Mouse (Mus musculus): ENCODE results near the gene Clca2.

The Clca2 gene

GRCm38 (mm10) chr3:145099291-145099690 lies at the start of gene Clca2:
Gene Clca2 (minus strand): TSS chr3:145099443.
- DNase-seq = no peak

GRCm38 (mm10) chr3:145147952-145148351 lies 48.7 kb upstream of the Clca2 start:
- DNase-seq = no peak

- DNase-seq = no peak
Measured at GRCm38 (mm10) chr3:145147483-145147882, 48.2 kb upstream of the Clca2 start.

DNA sequence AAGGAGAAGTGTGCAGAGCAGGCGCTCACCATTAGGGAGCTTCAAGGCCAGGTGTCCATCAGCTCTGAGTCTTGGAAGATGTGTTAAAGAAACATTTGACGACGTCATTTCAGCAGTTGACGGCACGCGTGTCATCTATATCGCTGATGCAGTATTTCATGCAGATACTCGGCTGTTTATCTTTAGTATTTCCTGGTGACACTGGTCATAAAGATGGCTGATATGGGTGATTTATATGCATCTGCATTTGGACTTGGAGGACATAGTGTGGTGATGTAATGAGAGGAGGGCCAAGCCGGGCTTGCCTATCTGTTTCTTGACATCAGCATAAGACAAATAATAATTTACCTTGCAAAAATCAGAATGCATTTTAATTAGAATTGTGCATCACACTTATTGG lies 47.6 kb upstream of the Clca2 start:
- DNase-seq = no peak

- DNase-seq = no peak
Measured at GRCm38 (mm10) chr3:145143856-145144255, 44.6 kb upstream of the Clca2 start.

DNA sequence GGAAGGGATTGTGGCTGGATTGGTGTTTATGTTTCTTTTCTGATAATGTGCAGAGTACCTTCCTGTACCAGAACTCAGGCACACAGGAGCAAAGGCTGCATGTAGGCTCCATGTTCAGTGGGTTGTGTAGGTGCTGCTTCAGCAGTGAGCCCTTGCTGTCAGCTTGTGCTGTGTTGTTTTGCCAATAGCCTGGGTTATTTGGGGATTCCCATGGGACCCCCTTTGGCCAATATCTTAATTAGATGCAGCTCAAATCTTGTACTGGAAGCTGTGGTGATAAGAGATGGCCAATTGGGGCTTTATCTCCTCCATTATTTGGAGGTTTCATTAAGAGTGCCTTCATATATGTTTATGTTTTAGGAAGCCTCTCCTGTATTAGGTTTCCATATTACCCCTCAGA lies 43.7 kb upstream of the Clca2 start:
- DNase-seq = no peak

DNA sequence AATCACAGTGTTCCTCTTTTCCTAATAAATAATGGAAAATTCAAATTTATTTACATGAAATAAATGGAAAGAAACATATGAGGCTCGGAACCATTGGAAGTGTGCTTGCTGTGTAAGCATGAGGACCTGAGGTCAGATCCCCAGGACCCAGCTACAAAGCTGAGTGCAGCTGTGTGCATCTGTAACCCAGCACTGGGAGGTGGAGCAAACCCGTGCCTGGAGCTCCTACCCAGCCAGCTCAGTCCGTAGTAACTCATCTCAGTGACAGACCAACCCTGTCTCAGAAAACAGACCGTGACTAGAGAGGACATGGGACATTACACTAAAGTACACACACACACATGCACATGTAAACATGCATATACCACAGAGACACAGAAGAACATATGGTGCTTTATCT lies 41.0 kb upstream of the Clca2 start:
- no peak for DNase-seq

GRCm38 (mm10) chr3:145131210-145131868 lies 32.1 kb upstream of the Clca2 start:
- DNase-seq = peak; percentile 13 to 23

GRCm38 (mm10) chr3:145129356-145129755 lies 30.1 kb upstream of the Clca2 start:
- DNase-seq = no peak

DNA sequence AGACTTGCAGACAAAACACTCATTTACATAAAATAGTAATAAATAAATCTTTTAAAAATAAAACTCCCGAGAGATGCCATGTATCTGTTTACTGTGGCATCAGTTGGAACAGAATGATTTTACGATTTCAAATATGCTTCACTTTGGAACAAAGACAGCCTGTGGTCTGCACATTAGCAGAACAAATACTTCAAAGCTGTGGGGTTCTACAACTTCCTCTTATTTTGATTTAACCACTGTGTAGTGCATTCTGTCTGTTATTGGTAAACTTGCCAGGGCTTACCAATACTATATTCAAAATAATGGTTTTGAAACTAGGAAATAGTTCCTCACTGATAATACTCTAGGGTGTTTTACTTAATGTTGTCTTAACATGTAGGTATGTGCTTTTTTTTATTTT lies 27.4 kb upstream of the Clca2 start:
- DNase-seq = no peak

- no peak for DNase-seq
Measured at GRCm38 (mm10) chr3:145119425-145119824, 20.2 kb upstream of the Clca2 start.

DNA sequence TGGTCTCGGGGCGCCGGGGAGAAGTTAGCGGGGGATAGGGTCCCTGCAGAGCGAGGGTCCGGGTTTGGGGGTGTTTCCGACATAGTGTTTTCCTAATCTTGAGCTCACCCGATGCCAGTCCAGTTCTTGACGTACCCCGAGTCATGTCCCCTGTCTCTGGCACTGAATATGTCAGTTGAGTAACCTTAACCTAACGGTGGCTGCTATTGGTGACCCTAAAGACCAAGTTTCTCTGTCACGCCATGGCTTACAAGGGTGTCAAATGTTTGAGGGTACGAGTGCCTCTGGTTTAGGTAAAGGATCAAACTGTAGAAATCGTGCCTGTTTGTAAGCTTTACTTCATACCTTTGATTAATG lies 19.7 kb upstream of the Clca2 start:
- DNase-seq = no peak

DNA sequence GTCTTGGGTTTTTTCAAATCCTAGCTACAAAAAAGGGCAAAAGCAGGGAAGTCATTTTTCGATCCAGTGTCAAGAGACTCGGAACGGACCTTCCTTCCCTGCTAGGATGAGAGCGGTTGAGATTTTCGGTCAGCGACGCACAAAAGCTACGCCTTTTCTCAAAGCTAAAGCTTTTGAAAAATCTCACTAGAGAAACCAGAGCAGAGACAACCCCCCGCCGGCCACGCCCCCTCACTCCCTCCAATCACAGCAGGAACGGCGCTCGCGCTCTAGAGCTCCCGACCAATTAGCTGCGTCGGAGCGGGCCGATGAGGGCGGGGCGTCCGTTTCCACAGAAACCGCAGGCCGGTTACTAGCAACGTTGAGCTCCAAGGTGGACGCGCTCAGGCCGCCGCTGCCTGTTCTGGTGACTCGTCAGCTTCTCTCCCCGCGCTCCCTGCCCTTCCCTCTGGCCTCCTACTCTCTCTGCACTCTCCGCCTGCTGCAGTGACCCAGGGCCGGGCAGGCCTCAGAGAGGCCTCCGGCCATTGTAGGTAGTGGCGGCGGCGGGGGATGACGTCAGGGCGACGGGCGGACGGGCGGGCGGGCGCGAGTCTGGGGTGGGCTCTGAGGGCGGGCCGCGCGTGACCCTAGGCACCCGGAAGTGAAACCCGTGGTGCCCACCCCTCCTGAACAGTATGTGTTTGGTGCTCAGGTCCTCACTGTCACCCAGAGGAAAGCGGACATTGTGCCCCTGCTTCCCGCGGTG lies 19.2 kb upstream of the Clca2 start, which contains the start of gene Odf2l:
Gene Odf2l, plus strand, starts transcription at position 335 of the 748 bp plus-strand sequence.
- DNase-seq = peak; percentile 97 to 98

- DNase-seq = no peak
Measured at GRCm38 (mm10) chr3:145117637-145118036, 18.4 kb upstream of the Clca2 start.

DNA sequence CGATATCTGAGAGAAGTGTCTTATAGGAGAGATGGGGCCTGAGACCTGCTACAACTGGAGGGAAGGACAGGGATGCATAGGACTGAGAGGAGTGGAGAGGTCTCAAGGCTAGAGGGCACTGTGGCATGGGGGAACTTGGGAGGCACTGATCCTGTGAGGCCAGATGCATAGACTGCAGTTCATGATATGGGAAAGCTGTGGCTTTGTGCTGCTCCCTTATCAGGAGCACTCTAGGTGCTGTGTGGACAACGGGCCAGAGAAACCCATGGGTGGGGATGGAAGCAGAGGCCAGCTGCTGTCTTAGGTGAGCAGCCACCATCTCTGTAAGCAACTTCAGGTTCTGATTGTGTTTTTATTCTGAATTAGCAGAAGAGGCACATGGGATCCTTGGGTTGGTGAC lies 15.9 kb upstream of the Clca2 start:
- no peak for DNase-seq

DNA sequence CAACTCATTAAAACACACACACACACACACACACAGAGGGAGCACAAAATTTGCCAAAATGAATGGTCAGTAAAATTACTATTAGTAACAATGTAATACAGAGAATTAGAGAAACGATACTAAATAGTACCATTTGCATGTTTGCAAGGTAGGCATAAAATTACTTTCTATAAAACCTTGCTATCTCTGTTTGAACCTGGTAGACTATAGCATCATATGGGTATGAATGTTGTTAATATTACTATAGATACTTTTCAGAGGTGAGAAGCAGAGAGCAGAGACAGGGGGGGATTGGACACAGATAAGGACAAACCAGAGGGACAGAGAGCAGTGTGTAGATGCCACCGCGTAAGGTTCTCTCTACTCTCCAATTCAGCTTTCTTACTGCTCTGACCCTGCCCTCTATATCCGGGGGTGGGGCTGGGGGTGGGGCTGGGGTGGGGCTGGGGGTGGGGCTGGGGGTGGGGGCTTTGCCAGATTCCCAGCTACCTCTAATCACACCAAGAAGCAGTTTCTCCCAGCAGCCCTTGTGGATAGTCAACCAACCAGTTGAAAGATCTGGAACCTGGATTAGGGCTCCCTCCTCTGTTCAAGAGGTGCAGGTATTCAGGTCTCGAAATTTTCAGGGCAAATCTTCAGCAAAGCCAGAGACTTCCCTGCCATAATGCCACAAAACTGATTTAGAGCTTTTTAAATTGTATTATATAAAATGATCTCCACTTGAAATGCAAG lies 6.7 kb upstream of the Clca2 start:
- DNase-seq = no peak

GRCm38 (mm10) chr3:145105076-145105772 lies 6.0 kb upstream of the Clca2 start:
- no peak for DNase-seq

GRCm38 (mm10) chr3:145103770-145104169 lies 4.5 kb upstream of the Clca2 start:
- no peak for DNase-seq

GRCm38 (mm10) chr3:145103321-145103720 lies 4.1 kb upstream of the Clca2 start:
- no peak for DNase-seq

DNA sequence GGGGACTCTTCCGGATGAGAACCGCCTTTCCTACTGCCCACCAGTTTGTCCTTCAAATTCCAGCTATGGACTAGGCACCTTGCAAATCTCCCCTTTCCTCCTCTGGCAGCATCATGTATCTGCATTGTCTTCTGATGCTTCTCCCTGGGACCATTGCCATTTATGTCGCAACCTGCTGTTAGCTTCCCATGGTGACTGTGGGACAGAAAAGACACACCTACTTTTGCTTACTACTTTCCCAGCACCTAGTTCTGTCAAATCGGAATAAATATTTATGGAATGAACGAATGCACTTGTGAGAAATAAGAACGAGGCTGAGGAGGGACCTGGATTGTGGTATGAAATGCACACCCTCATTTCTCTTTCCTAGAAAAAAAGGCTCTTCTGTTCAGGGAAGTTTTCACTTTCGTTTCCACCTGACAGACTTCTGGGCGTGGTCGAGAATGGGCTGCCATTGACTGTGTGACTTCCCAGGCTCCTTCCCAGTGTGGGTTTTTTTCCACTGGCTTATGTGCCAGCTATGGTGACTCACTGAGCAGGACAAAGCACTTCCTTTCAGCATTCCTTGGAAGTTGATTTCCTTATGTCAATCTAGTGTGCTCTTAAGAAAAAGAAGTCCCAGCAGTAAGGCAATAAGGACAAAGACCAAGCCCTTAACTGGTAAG lies 2.8 kb upstream of the Clca2 start:
- DNase-seq = no peak

- no peak for DNase-seq
Measured at GRCm38 (mm10) chr3:145087857-145088598, 11.2 kb downstream of the Clca2 start.

DNA sequence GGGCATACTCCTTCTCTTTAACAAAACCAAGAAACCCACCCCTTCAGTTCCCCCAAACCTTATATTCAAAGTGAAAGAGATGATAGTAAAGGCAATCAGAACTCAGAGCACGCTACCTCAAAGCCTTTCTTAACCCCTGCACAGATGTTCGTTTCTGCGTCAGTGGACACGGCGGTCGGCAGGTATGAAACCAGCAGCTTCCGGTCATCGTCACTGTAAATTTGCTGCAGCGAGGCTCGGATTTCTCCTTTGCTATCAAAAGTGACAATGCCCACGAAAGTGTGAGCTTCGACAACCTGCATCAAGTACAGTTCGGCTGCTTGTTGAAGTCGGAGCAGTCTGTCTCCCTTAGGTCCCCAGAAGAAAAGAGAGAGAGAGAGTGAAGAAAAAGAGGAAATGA lies 13.1 kb downstream of the Clca2 start:
- no peak for DNase-seq

All from thymus, postnatal 36 days (tissue).